Mouse (Mus musculus): ENCODE measurements around the gene Ralgps2. TPM values are rescaled to one million over a fixed set of nuclear protein-coding genes. Genes with fewer than 3 reads are reported as not detected.

Gene Ralgps2
- total RNA-seq (2023), result 10 to 100 TPM; 63.1 to 75.2 TPM

GRCm38 (mm10) chr1:156939251-156940141 lies at the start of gene Ralgps2:
Gene Ralgps2, minus strand, starts transcription at chr1:156939626.

GRCm38 (mm10) chr1:156838177-156838576 lies 101.2 kb downstream of the Ralgps2 start, which contains the start of gene Angptl1:
Gene Angptl1, plus strand, starts transcription at chr1:156838562.

Other genes with a start within 250 kb of the Ralgps2 start
- gene Fam20b, start 220.5 kb downstream of the Ralgps2 start, total RNA-seq (2023), result 10 to 100 TPM; 20.8 to 23.4 TPM
- not detected for gene Angptl1, start 101.1 kb downstream of the Ralgps2 start, total RNA-seq (2023)
- not detected for gene Tex35, start 169.1 kb upstream of the Ralgps2 start, total RNA-seq (2023)